Mouse (Mus musculus) testis, adult 2 months (tissue): ENCODE measurements around the gene Cacng6. TPM values are rescaled to one million over a fixed set of nuclear protein-coding genes. Genes with fewer than 3 reads are reported as not detected.

Source experiments
- H3K27ac ChIP-seq: fragments of 200-500 bp; 2 replicates; pipeline ENCODE4 v1.5.1; 2012; ENCODE audit warnings: low read depth, low read length; ENCODE audit not compliant: control insufficient read depth, insufficient read depth
- H3K27me3 ChIP-seq: fragments of 200-500 bp; 2 replicates; pipeline ENCODE4 v1.6.1; 2012; ENCODE audit warnings: mild to moderate bottlenecking, low read length, moderate library complexity; ENCODE audit not compliant: control insufficient read depth, insufficient read depth
- H3K36me3 ChIP-seq: fragments of 200-500 bp; 2 replicates; pipeline ENCODE4 v1.6.1; 2012; ENCODE audit warnings: mild to moderate bottlenecking, low read length; ENCODE audit not compliant: control insufficient read depth, insufficient read depth
- H3K4me1 ChIP-seq: fragments of 200-500 bp; 2 replicates; pipeline ENCODE4 v1.6.1; 2012; ENCODE audit warnings: low read length; ENCODE audit not compliant: control insufficient read depth, insufficient read depth
- H3K4me3 ChIP-seq: fragments of 200-500 bp; 2 replicates; pipeline ENCODE4 v1.5.1; 2012; ENCODE audit warnings: low read depth, mild to moderate bottlenecking, low read length, moderate library complexity, mixed read lengths; ENCODE audit not compliant: control insufficient read depth
- CTCF ChIP-seq: fragments of 200-500 bp; IDR thresholded peaks from 2 replicates; pipeline ENCODE4 v1.5.1; 2012; ENCODE audit warnings: low read depth, mild to moderate bottlenecking, inconsistent platforms, low read length, moderate library complexity; ENCODE audit not compliant: control insufficient read depth, insufficient read depth, insufficient replicate concordance
- POLR2A ChIP-seq: fragments of 200-500 bp; IDR thresholded peaks from 2 replicates; pipeline ENCODE4 v1.6.1; 2012; ENCODE audit warnings: low read depth, mild to moderate bottlenecking, inconsistent platforms, low read length, moderate library complexity; ENCODE audit not compliant: control insufficient read depth
- polyA plus RNA-seq: library from polyadenylated mRNA; depleted of rRNA; stranded (reverse); fragments of >200 nt; gene quantifications from 2 replicates; pipeline ENCODE4 v1.2.3, GENCODE M21; 2012

The Cacng6 gene
- polyA plus RNA-seq, 1 experiment: 0.05 TPM

- Histone ChIP-seq H3K4me1 (no peaks in the 10 kb centered on the region), H3K36me3 (no peaks in the 10 kb centered on the region), H3K27me3 (no peaks in the 10 kb centered on the region), H3K27ac (no peak overlapping the region), H3K4me3 (no peak overlapping the region)
- TF ChIP-seq POLR2A: no peak
These were observed 16.0 kb downstream of the Cacng6 start for GRCm38 (mm10) chr7:3439984-3440383.

- Histone ChIP-seq H3K4me1 (no peaks in the 10 kb centered on the region), H3K4me3 (no peak overlapping the region), H3K27me3 (no peaks in the 10 kb centered on the region), H3K27ac (no peak overlapping the region), H3K36me3 (no peaks in the 10 kb centered on the region)
- TF ChIP-seq POLR2A (no peak), CTCF (no peak)
These were observed 16.5 kb downstream of the Cacng6 start for GRCm38 (mm10) chr7:3440526-3440925.

GRCm38 (mm10) chr7:3442476-3443062, 18.6 kb downstream of the Cacng6 start:
- no peaks in the 10 kb centered on the region for H3K27me3 ChIP-seq
- no peaks in the 10 kb centered on the region for H3K4me1 ChIP-seq
- no peak overlapping the region for H3K27ac ChIP-seq
- no peaks in the 10 kb centered on the region for H3K36me3 ChIP-seq
- TF ChIP-seq POLR2A (no peak), CTCF (no peak)
- no peak overlapping the region for H3K4me3 ChIP-seq

- H3K27ac ChIP-seq: no peak overlapping the region
- no peaks in the 10 kb centered on the region for H3K4me1 ChIP-seq
- TF ChIP-seq POLR2A (no peak), CTCF (no peak)
- no peaks in the 10 kb centered on the region for H3K36me3 ChIP-seq
- H3K4me3 ChIP-seq: no peak overlapping the region
- no peaks in the 10 kb centered on the region for H3K27me3 ChIP-seq
These were observed 20.7 kb downstream of the Cacng6 start for GRCm38 (mm10) chr7:3444678-3445077.

- H3K4me3 ChIP-seq: no peak overlapping the region
- H3K27me3 ChIP-seq: no peaks in the 10 kb centered on the region
- TF ChIP-seq CTCF (no peak), POLR2A (no peak)
- H3K27ac ChIP-seq: no peak overlapping the region
- H3K4me1 ChIP-seq: no peaks in the 10 kb centered on the region
- H3K36me3 ChIP-seq: no peaks in the 10 kb centered on the region
These were observed 22.6 kb downstream of the Cacng6 start for GRCm38 (mm10) chr7:3446584-3446983.

- Histone ChIP-seq H3K4me1 (no peaks in the 10 kb centered on the region), H3K36me3 (no peaks in the 10 kb centered on the region), H3K27me3 (no peaks in the 10 kb centered on the region), H3K27ac (no peak overlapping the region), H3K4me3 (no peak overlapping the region)
- TF ChIP-seq POLR2A (no peak), CTCF (no peak)
These were observed 23.0 kb downstream of the Cacng6 start for GRCm38 (mm10) chr7:3447026-3447425.

GRCm38 (mm10) chr7:3448737-3449454, 24.9 kb downstream of the Cacng6 start:
- TF ChIP-seq CTCF: peak; percentile 63
- TF ChIP-seq POLR2A: no peak
- Histone ChIP-seq H3K4me3 (no peak overlapping the region), H3K4me1 (no peaks in the 10 kb centered on the region), H3K27me3 (no peaks in the 10 kb centered on the region), H3K36me3 (no peaks in the 10 kb centered on the region), H3K27ac (no peak overlapping the region)
